ENCODE assay signal across 16 mouse cellular contexts in genomic region chr12:84382369-84382768, GRCm38 (mm10). TPM values are rescaled to one million over a fixed set of nuclear protein-coding genes. Genes with fewer than 3 reads are reported as not detected.
"Had no signal": no experiment of that assay in that cellular context is flagged by ENCODE, and none has a peak within 500 bp of the region (broad histone marks: within the 10 kb centered on the region; RNA-seq: fewer than 3 reads in every experiment).

No protein-coding gene starts in this region.

- H3K36me3 ChIP-seq: lung, embryonic 15.5 days had no signal

- H3K4me3 ChIP-seq: limb, embryonic 15.5 days; liver, embryonic 12.5 days; lung, embryonic 15.5 days; midbrain, embryonic 13.5 days; myocyte; neural tube, embryonic 15.5 days had no signal

- H3K9ac ChIP-seq: limb, embryonic 15.5 days; liver, embryonic 12.5 days; lung, embryonic 15.5 days; midbrain, embryonic 13.5 days; neural tube, embryonic 15.5 days had no signal

- ATAC-seq: liver, embryonic 12.5 days; midbrain, embryonic 13.5 days had no signal

- H3K27ac ChIP-seq: kidney, postnatal 0 days; limb, embryonic 15.5 days; liver, embryonic 12.5 days; lung, embryonic 15.5 days; midbrain, embryonic 13.5 days; neural tube, embryonic 15.5 days; stomach, postnatal 0 days had no signal

- DNase-seq: kidney, postnatal 36 days; layer of hippocampus, adult 9-11 months; layer of hippocampus, postnatal 36 days; lung, postnatal 36 days; right cerebral cortex, adult 18-20 months; right cerebral cortex, postnatal 25 days; thymus, postnatal 25 days had no signal

- H3K27me3 ChIP-seq: limb, embryonic 15.5 days; liver, embryonic 12.5 days; lung, embryonic 15.5 days; midbrain, embryonic 13.5 days; neural tube, embryonic 15.5 days had no signal

- H3K4me1 ChIP-seq: limb, embryonic 15.5 days; midbrain, embryonic 13.5 days; neural tube, embryonic 15.5 days had no signal

- H3K9me3 ChIP-seq: limb, embryonic 15.5 days; liver, embryonic 12.5 days; lung, embryonic 15.5 days; midbrain, embryonic 13.5 days; neural tube, embryonic 15.5 days had no signal

- H3K4me2 ChIP-seq: limb, embryonic 15.5 days; liver, embryonic 12.5 days; lung, embryonic 15.5 days; midbrain, embryonic 13.5 days; neural tube, embryonic 15.5 days had no signal

RNA-seq across cellular contexts. Expression of gene Bbof1, which starts 26.5 kb away (rescaled TPM):
- polyA plus RNA-seq: small intestine, adult 2 months had no signal
